Mouse (Mus musculus) MEL (cell line): Measurements from ENCODE around the gene Slc25a43. TPM values are rescaled to one million over a fixed set of nuclear protein-coding genes. Genes with fewer than 3 reads are reported as not detected.

Experiments used
- DNase-seq: peaks from one replicate; pipeline ENCODE4 v3.0.0; 2011; ENCODE audit warnings: low read depth, low spot score
- H3K27ac ChIP-seq: 2 replicates; pipeline ENCODE4 v1.5.1; 2012; ENCODE audit warnings: low read depth, mild to moderate bottlenecking, control low read depth, low read length, moderate library complexity; ENCODE audit not compliant: control insufficient read depth
- H3K27me3 ChIP-seq, 2 experiments: fragments of 150-350 bp in 1 of 2; sonication (generic) in 1 of 2; 2 replicates each; pipeline ENCODE4 v1.6.1; 2012; ENCODE audit warnings: low read length in 2 of 2, mild to moderate bottlenecking in 2 of 2, improper control_type of control experiment in 1 of 2, moderate library complexity in 1 of 2; ENCODE audit not compliant: insufficient read depth in 2 of 2, control insufficient read depth in 1 of 2
- H3K36me3 ChIP-seq, 2 experiments: 2 replicates each; pipeline ENCODE4 v1.6.1; 2012 to 2014; ENCODE audit warnings: low read length in 2 of 2, improper control_type of control experiment in 1 of 2, inconsistent platforms in 1 of 2, mild to moderate bottlenecking in 1 of 2; ENCODE audit not compliant: insufficient read depth in 2 of 2, control insufficient read depth in 1 of 2
- H3K4me1 ChIP-seq, 2 experiments: fragments of 150-350 bp in 1 of 2; sonication (generic) in 1 of 2; 2 replicates each; pipeline ENCODE4 v1.6.1; 2012; ENCODE audit warnings: low read length in 2 of 2, improper control_type of control experiment in 1 of 2, mild to moderate bottlenecking in 1 of 2; ENCODE audit not compliant: insufficient read depth in 2 of 2, control insufficient read depth in 1 of 2
- H3K4me3 ChIP-seq, 2 experiments: fragments of 150-350 bp in 1 of 2; sonication (generic) in 1 of 2; 2 replicates each; pipeline ENCODE4 v1.5.1; 2012; ENCODE audit warnings: low read depth in 2 of 2, low read length in 2 of 2, mild to moderate bottlenecking in 2 of 2, moderate library complexity in 2 of 2, control low read depth in 1 of 2, improper control_type of control experiment in 1 of 2; ENCODE audit not compliant: control insufficient read depth in 1 of 2, insufficient read depth in 1 of 2
- H3K79me2 ChIP-seq: 2 replicates; pipeline ENCODE4 v1.6.1; 2012; ENCODE audit warnings: mild to moderate bottlenecking, low read length, moderate library complexity; ENCODE audit not compliant: control insufficient read depth, poor library complexity, insufficient read depth
- H3K9ac ChIP-seq: 2 replicates; pipeline ENCODE4 v1.6.1; 2012; ENCODE audit warnings: low read depth, mild to moderate bottlenecking, control low read depth, low read length, moderate library complexity; ENCODE audit not compliant: control insufficient read depth, poor library complexity, severe bottlenecking
- H3K9me3 ChIP-seq: fragments of 150-350 bp; sonication (generic); replicated peaks from 2 replicates; pipeline ENCODE4 v1.6.1; 2012; ENCODE audit warnings: mild to moderate bottlenecking, low read length, improper control_type of control experiment, moderate library complexity; ENCODE audit not compliant: insufficient read depth
- BHLHE40 ChIP-seq: IDR thresholded peaks from 2 replicates; pipeline ENCODE4 v1.6.1; 2012; ENCODE audit warnings: low read depth, mild to moderate bottlenecking, inconsistent platforms, low read length, improper control_type of control experiment, borderline replicate concordance
- CHD1 ChIP-seq: IDR thresholded peaks from 2 replicates; pipeline ENCODE4 v1.6.1; 2012; ENCODE audit warnings: low read depth, mild to moderate bottlenecking, inconsistent platforms, low read length, improper control_type of control experiment
- EP300 ChIP-seq, 2 experiments: IDR thresholded peaks; 2 replicates each; pipeline ENCODE4 v1.6.1; 2011; ENCODE audit warnings: improper control_type of control experiment in 2 of 2, low read length in 2 of 2, low read depth in 1 of 2, mild to moderate bottlenecking in 1 of 2
- ETS1 ChIP-seq: IDR thresholded peaks from 2 replicates; pipeline ENCODE4 v1.6.1; 2012; ENCODE audit warnings: low read depth, mild to moderate bottlenecking, inconsistent platforms, low read length, improper control_type of control experiment, moderate library complexity
- GABPA ChIP-seq: IDR thresholded peaks from 2 replicates; pipeline ENCODE4 v1.6.1; 2012; ENCODE audit warnings: low read depth, mild to moderate bottlenecking, inconsistent platforms, low read length, improper control_type of control experiment, moderate library complexity
- HCFC1 ChIP-seq: IDR thresholded peaks from 2 replicates; pipeline ENCODE4 v1.6.1; 2012; ENCODE audit warnings: low read depth, mild to moderate bottlenecking, inconsistent platforms, low read length, improper control_type of control experiment, moderate library complexity
- JUND ChIP-seq: IDR thresholded peaks from 2 replicates; pipeline ENCODE4 v1.6.1; 2011; ENCODE audit warnings: low read depth, mild to moderate bottlenecking, improper control_type of control experiment, low read length
- MAFK ChIP-seq: IDR thresholded peaks from 2 replicates; pipeline ENCODE4 v1.6.1; 2011; ENCODE audit warnings: low read depth, mild to moderate bottlenecking, low read length, improper control_type of control experiment, borderline replicate concordance
- MAX ChIP-seq: IDR thresholded peaks from 2 replicates; pipeline ENCODE4 v1.6.1; 2011; ENCODE audit warnings: low read length, improper control_type of control experiment
- MAZ ChIP-seq: IDR thresholded peaks from 2 replicates; pipeline ENCODE4 v1.6.1; 2012; ENCODE audit warnings: low read depth, mild to moderate bottlenecking, inconsistent platforms, low read length, improper control_type of control experiment
- MEF2A ChIP-seq: IDR thresholded peaks from 2 replicates; pipeline ENCODE4 v1.6.1; 2014; ENCODE audit warnings: low read depth, mild to moderate bottlenecking, inconsistent platforms, low read length, improper control_type of control experiment; ENCODE audit not compliant: poor library complexity, insufficient replicate concordance, severe bottlenecking; ENCODE audit errors: extremely low read depth
- MXI1 ChIP-seq: IDR thresholded peaks from 2 replicates; pipeline ENCODE4 v1.6.1; 2011; ENCODE audit warnings: mild to moderate bottlenecking, low read depth, low read length, improper control_type of control experiment
- MYB ChIP-seq: IDR thresholded peaks from 2 replicates; pipeline ENCODE4 v1.6.1; 2011; ENCODE audit warnings: mild to moderate bottlenecking, low read depth, low read length, improper control_type of control experiment
- MYC ChIP-seq: IDR thresholded peaks from 2 replicates; pipeline ENCODE4 v1.6.1; 2011; ENCODE audit warnings: low read depth, mild to moderate bottlenecking, low read length, improper control_type of control experiment, moderate library complexity
- NRF1 ChIP-seq: IDR thresholded peaks from 2 replicates; pipeline ENCODE4 v1.6.1; 2014; ENCODE audit warnings: low read depth, mild to moderate bottlenecking, inconsistent platforms, low read length, improper control_type of control experiment, moderate library complexity; ENCODE audit not compliant: poor library complexity, insufficient read depth, severe bottlenecking
- POLR2A ChIP-seq, 2 experiments: IDR thresholded peaks; 2 replicates each; pipeline ENCODE4 v1.6.1; 2011 to 2012; ENCODE audit warnings: low read length in 2 of 2, mild to moderate bottlenecking in 2 of 2, control low read depth in 1 of 2, improper control_type of control experiment in 1 of 2, low read depth in 1 of 2, moderate library complexity in 1 of 2; ENCODE audit not compliant: control insufficient read depth in 1 of 2, insufficient read depth in 1 of 2, poor library complexity in 1 of 2
- SIN3A ChIP-seq: IDR thresholded peaks from 2 replicates; pipeline ENCODE4 v1.6.1; 2012; ENCODE audit warnings: low read length, improper control_type of control experiment, inconsistent platforms
- TAL1 ChIP-seq: IDR thresholded peaks from 2 replicates; pipeline ENCODE4 v1.6.1; 2012; ENCODE audit warnings: mild to moderate bottlenecking, inconsistent platforms, low read length, moderate library complexity, mixed read lengths
- TBP ChIP-seq: IDR thresholded peaks from 2 replicates; pipeline ENCODE4 v1.8.0; 2011; ENCODE audit warnings: low read depth, low read length, improper control_type of control experiment
- TCF12 ChIP-seq: IDR thresholded peaks from 2 replicates; pipeline ENCODE4 v1.6.1; 2014; ENCODE audit warnings: low read depth, mild to moderate bottlenecking, inconsistent platforms, low read length, improper control_type of control experiment, moderate library complexity
- UBTF ChIP-seq: IDR thresholded peaks from 2 replicates; pipeline ENCODE4 v1.6.1; 2012; ENCODE audit warnings: low read depth, mild to moderate bottlenecking, inconsistent platforms, low read length, improper control_type of control experiment, moderate library complexity, borderline replicate concordance; ENCODE audit not compliant: insufficient read depth
- ZKSCAN1 ChIP-seq: IDR thresholded peaks from 2 replicates; pipeline ENCODE4 v1.6.1; 2012; ENCODE audit warnings: low read depth, mild to moderate bottlenecking, inconsistent platforms, low read length, improper control_type of control experiment, moderate library complexity
- ZNF384 ChIP-seq: IDR thresholded peaks from 2 replicates; pipeline ENCODE4 v1.6.1; 2012; ENCODE audit warnings: low read depth, mild to moderate bottlenecking, inconsistent platforms, low read length, improper control_type of control experiment
- polyA plus RNA-seq, 2 experiments: library from polyadenylated mRNA; stranded (reverse) in 1 of 2; unstranded in 1 of 2; fragments of >175 nt in 1 of 2; fragments of >200 nt in 1 of 2; gene quantifications; 2 replicates each; pipeline versions ENCODE4 v1.2.1 to v1.2.4; 2012; ENCODE audit warnings: low replicate concordance in 2 of 2, low read depth in 1 of 2; ENCODE audit not compliant: insufficient read length in 2 of 2, insufficient read depth in 1 of 2, missing spikeins in 1 of 2
- total RNA-seq: library from RNA; depleted of rRNA; stranded (reverse); fragments of 300-350 nt; gene quantifications from 2 replicates; pipeline ENCODE4 v1.2.3, GENCODE M21; 2012; rRNA removed

Gene Slc25a43
- total RNA-seq: 1.4 and 2.7 TPM in 2 replicates
- polyA plus RNA-seq: 1 to 10 TPM in 1 of 2 experiments, not detected in 1; 8.3 TPM

GRCm38 (mm10) chrX:36743503-36744101, at the start of gene Slc25a43:
Gene Slc25a43 (plus strand): TSS chrX:36743659.
- H3K27ac ChIP-seq: peak within 1 kb of the TSS; percentile 61
- peaks cover 2% of the 10 kb centered on the region; the same call in 1 of the 2 replicates for H3K79me2 ChIP-seq
- H3K4me1 ChIP-seq: peaks cover 2 to 5% of the 10 kb centered on the region in 2 experiments; a peak in 3 of 4 replicates
- DNase-seq: peak; percentile 69
- no peaks in the 10 kb centered on the region for H3K9me3 ChIP-seq
- H3K36me3 ChIP-seq: peaks cover 0 to 14% of the 10 kb centered on the region in 2 experiments; a peak in 2 of 4 replicates
- H3K4me3 ChIP-seq: peak within 1 kb of the TSS; percentile 60 to 89
- peak; percentile 40; the same call in 1 of the 2 replicates for TF ChIP-seq NRF1
- TF ChIP-seq POLR2A (IDR thresholded peaks at IDR 0.05; ENCODE audit: control insufficient read depth in 1 of 2, insufficient read depth in 1 of 2, low read depth in 1 of 2, low read length in 2 of 2, poor library complexity in 1 of 2): peak in 1 of 2 experiments; percentile 41; a peak in 1 of 4 replicates
- no peak for TF ChIP-seq MEF2A
- no peak for TF ChIP-seq MAFK
- TF ChIP-seq TBP: 0 out of 2 replicates have a peak, but pooled peaks have one; percentile 30
- TF ChIP-seq ETS1: no peak
- TF ChIP-seq HCFC1: no peak
- TF ChIP-seq MXI1: 0 out of 2 replicates have a peak, but pooled peaks have one; percentile 50
- TF ChIP-seq MAZ: 0 out of 2 replicates have a peak, but pooled peaks have one; percentile 22
- TF ChIP-seq TCF12: 0 out of 2 replicates have a peak, but pooled peaks have one; percentile 4
- peak within 1 kb of the TSS; percentile 85 for H3K9ac ChIP-seq
- H3K27me3 ChIP-seq: no peaks in the 10 kb centered on the region

- TF ChIP-seq MYB: peak; percentile 70
- 0 out of 2 replicates have a peak, but pooled peaks have one; percentile 33 for TF ChIP-seq MYC
- TF ChIP-seq CHD1: no peak; the same call in 1 of the 2 replicates
- 0 out of 2 replicates have a peak, but pooled peaks have one; percentile 40 for TF ChIP-seq MEF2A
- TF ChIP-seq ZNF384: peak; percentile 72
- TF ChIP-seq SIN3A: peak; percentile 72
- TF ChIP-seq JUND: no peak
- TF ChIP-seq ZKSCAN1: no peak
- no peak for TF ChIP-seq MAFK
- TF ChIP-seq ETS1: peak; percentile 97
- TF ChIP-seq EP300 (IDR thresholded peaks at IDR 0.05; ENCODE audit: low read depth in 1 of 2, low read length in 2 of 2): peak; percentile 60 to 69
- 0 out of 2 replicates have a peak, but pooled peaks have one; percentile 36 for TF ChIP-seq MAX
- TF ChIP-seq HCFC1: no peak
- peak; percentile 28 for TF ChIP-seq TAL1
- no peak for TF ChIP-seq UBTF
- TF ChIP-seq POLR2A (IDR thresholded peaks at IDR 0.05; ENCODE audit: control insufficient read depth in 1 of 2, insufficient read depth in 1 of 2, low read depth in 1 of 2, low read length in 2 of 2, poor library complexity in 1 of 2): no peak
- TF ChIP-seq BHLHE40: peak; percentile 73; the same call in 1 of the 2 replicates
- TF ChIP-seq GABPA: no peak
- TF ChIP-seq TCF12: peak; percentile 41
Measured at GRCm38 (mm10) chrX:36740124-36740951, 3.1 kb upstream of the Slc25a43 start.

More at GRCm38 (mm10) chrX:36740124-36740951, 3.1 kb upstream of the Slc25a43 start:
- Histone ChIP-seq H3K4me3 (peak overlapping the region; percentile 66 to 83), H3K4me1 (peaks cover 2 to 5% of the 10 kb centered on the region in 2 experiments; a peak in 3 of 4 replicates), H3K9me3 (no peaks in the 10 kb centered on the region), H3K27ac (peak overlapping the region; percentile 92), H3K36me3 (peaks cover 0 to 14% of the 10 kb centered on the region in 2 experiments; a peak in 2 of 4 replicates), H3K27me3 (no peaks in the 10 kb centered on the region), H3K79me2 (peaks cover 2% of the 10 kb centered on the region; the same call in 1 of the 2 replicates), H3K9ac (peak overlapping the region; percentile 58)
- DNase-seq: peak; percentile 78
